Mouse (Mus musculus) splenic B cell, adult 2 months (primary cell): Measurements from ENCODE around the gene Gys1.
"Not testable (repeated sequence)": the region's sequence is repeated elsewhere in the genome, so short reads cannot be mapped to it uniquely, and the experiment has no call there.

ENCODE experiments used
- DNase-seq: peaks from one replicate; pipeline ENCODE4 v3.0.0-alpha.2; 2011; ENCODE audit warnings: low read depth, low spot score
- H3K27me3 ChIP-seq: 2 replicates; pipeline ENCODE4 v1.6.1; 2012; ENCODE audit warnings: mild to moderate bottlenecking, low read length, moderate library complexity, mixed read lengths; ENCODE audit not compliant: control insufficient read depth, poor library complexity, insufficient read depth, severe bottlenecking
- H3K36me3 ChIP-seq: 2 replicates; pipeline ENCODE4 v1.6.1; 2012; ENCODE audit warnings: mild to moderate bottlenecking, low read length, moderate library complexity, mixed read lengths; ENCODE audit not compliant: control insufficient read depth, poor library complexity, insufficient read depth, severe bottlenecking

Gys1 gene

GRCm38 (mm10) chr7:45475291-45475969, 40.8 kb downstream of the Gys1 start:
- H3K27me3 ChIP-seq = no peaks in the 10 kb centered on the region
- no peak for DNase-seq
- H3K36me3 ChIP-seq = no peaks in the 10 kb centered on the region

GRCm38 (mm10) chr7:45476453-45476852, 41.8 kb downstream of the Gys1 start:
- Histone ChIP-seq H3K27me3 (no peaks in the 10 kb centered on the region), H3K36me3 (no peaks in the 10 kb centered on the region)
- DNase-seq = no peak

GRCm38 (mm10) chr7:45477003-45477402, 42.4 kb downstream of the Gys1 start:
- DNase-seq = peak; percentile 76
- Histone ChIP-seq H3K36me3 (no peaks in the 10 kb centered on the region), H3K27me3 (no peaks in the 10 kb centered on the region)

- H3K27me3 ChIP-seq = no peaks in the 10 kb centered on the region
- no peaks in the 10 kb centered on the region for H3K36me3 ChIP-seq
- DNase-seq = no peak
These were observed 44.1 kb downstream of the Gys1 start for GRCm38 (mm10) chr7:45478774-45479173.

- DNase-seq, H3K36me3 ChIP-seq, H3K27me3 ChIP-seq: not testable (repeated sequence)
These were observed 45.7 kb downstream of the Gys1 start for GRCm38 (mm10) chr7:45480310-45480709.

GRCm38 (mm10) chr7:45481374-45481927, 46.8 kb downstream of the Gys1 start, which contains the start of gene Tulp2:
Gene Tulp2, plus strand, starts transcription at chr7:45481877.
- Histone ChIP-seq H3K36me3 (no peaks in the 10 kb centered on the region), H3K27me3 (no peaks in the 10 kb centered on the region)
- peak; percentile 64 for DNase-seq

- no peak for DNase-seq
- Histone ChIP-seq H3K27me3 (no peaks in the 10 kb centered on the region), H3K36me3 (no peaks in the 10 kb centered on the region)
These were observed 47.5 kb downstream of the Gys1 start for GRCm38 (mm10) chr7:45482166-45482565.

- not testable (repeated sequence) for DNase-seq, H3K27me3 ChIP-seq, H3K36me3 ChIP-seq
These were observed 50.3 kb downstream of the Gys1 start for GRCm38 (mm10) chr7:45484985-45485384.

- Histone ChIP-seq H3K27me3 (no peaks in the 10 kb centered on the region), H3K36me3 (no peaks in the 10 kb centered on the region)
- no peak for DNase-seq
These were observed 51.5 kb downstream of the Gys1 start for GRCm38 (mm10) chr7:45486158-45486557.

GRCm38 (mm10) chr7:45486761-45487415, 52.2 kb downstream of the Gys1 start, which contains the start of gene Gm45808:
Gene Gm45808, minus strand, starts transcription at chr7:45486811.
- DNase-seq = no peak
- Histone ChIP-seq H3K36me3 (no peaks in the 10 kb centered on the region), H3K27me3 (no peaks in the 10 kb centered on the region)

- Histone ChIP-seq H3K27me3 (no peaks in the 10 kb centered on the region), H3K36me3 (no peaks in the 10 kb centered on the region)
- no peak for DNase-seq
These were observed 53.2 kb downstream of the Gys1 start for GRCm38 (mm10) chr7:45487861-45488292.

GRCm38 (mm10) chr7:45488293-45489204, 53.9 kb downstream of the Gys1 start, which contains the start of gene Dhdh:
Gene Dhdh, minus strand, starts transcription at chr7:45488805.
- no peaks in the 10 kb centered on the region for H3K36me3 ChIP-seq
- H3K27me3 ChIP-seq = no peaks in the 10 kb centered on the region
- DNase-seq = peak; percentile 52

GRCm38 (mm10) chr7:45489578-45489977, 54.9 kb downstream of the Gys1 start:
- Histone ChIP-seq H3K27me3 (no peaks in the 10 kb centered on the region), H3K36me3 (no peaks in the 10 kb centered on the region)
- no peak for DNase-seq

GRCm38 (mm10) chr7:45490822-45491221, 56.2 kb downstream of the Gys1 start:
- Histone ChIP-seq H3K36me3 (no peaks in the 10 kb centered on the region; the same call in none of the 2 replicates), H3K27me3 (no peaks in the 10 kb centered on the region)
- DNase-seq = no peak
